Mouse (Mus musculus) heart, adult 9 months (tissue): ENCODE measurements around the gene Prkg1.
A peak's percentile ranks its signal among the peaks of the same experiment; 100 is the strongest.

Source experiments
- DNase-seq, 2 experiments: peaks; one replicate each; pipeline ENCODE4 v3.0.0; 2022; ENCODE audit warnings: low spot score in 2 of 2

Gene Prkg1

GRCm38 (mm10) chr19:30861441-30861840 is 903.4 kb downstream of the Prkg1 start:
- DNase-seq = no peak

- no peak for DNase-seq
Observed at GRCm38 (mm10) chr19:30851023-30851422, 913.8 kb downstream of the Prkg1 start.

GRCm38 (mm10) chr19:30844916-30845315 is 919.9 kb downstream of the Prkg1 start:
- no peak for DNase-seq

DNA sequence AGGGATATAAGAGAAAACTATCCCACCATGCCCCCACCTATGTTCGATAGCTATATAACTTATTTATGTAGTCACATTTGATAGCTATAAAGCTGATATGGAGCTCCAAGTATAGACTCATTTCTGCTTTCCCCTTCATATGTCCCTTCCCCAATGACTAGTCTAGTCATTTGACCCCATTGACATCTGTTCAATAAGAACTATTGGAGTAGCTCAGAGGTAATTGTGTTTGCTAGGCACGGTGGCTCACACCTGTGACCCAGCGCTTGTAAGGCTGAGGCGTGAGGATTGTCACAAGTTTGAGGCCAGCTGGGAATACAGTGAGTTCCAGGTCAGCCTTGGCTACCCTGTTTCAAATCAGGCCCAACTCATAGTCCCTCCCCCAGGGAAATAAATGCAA is 921.2 kb downstream of the Prkg1 start:
- DNase-seq = no peak

DNA sequence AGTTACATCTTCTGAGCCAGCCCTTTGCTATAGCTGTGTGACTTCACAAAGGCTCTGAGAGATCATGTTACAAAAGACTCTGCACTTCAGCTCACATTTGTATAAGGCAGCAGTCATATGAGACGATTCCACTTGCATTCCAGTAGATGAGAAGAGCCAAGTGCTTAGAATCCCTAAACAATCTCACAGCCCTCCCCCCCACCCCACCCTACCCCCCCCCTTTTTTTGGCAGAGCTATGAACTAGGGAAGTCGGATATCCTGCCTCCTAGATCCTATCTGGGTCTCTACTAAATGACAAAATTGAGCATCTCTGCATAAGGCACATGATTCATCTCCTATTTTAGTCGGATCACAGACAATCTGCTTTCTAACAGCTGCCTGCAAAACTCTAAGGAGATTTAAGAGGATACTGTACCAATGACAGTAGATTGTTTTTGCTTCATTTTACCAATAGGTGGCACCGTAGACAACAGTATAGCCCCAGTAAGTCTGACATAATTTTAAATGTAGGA is 921.7 kb downstream of the Prkg1 start:
- peak; percentile 20 to 40 for DNase-seq

GRCm38 (mm10) chr19:30842640-30843039 is 922.2 kb downstream of the Prkg1 start:
- no peak for DNase-seq

GRCm38 (mm10) chr19:30833045-30833651 is 931.7 kb downstream of the Prkg1 start:
- no peak for DNase-seq

DNA sequence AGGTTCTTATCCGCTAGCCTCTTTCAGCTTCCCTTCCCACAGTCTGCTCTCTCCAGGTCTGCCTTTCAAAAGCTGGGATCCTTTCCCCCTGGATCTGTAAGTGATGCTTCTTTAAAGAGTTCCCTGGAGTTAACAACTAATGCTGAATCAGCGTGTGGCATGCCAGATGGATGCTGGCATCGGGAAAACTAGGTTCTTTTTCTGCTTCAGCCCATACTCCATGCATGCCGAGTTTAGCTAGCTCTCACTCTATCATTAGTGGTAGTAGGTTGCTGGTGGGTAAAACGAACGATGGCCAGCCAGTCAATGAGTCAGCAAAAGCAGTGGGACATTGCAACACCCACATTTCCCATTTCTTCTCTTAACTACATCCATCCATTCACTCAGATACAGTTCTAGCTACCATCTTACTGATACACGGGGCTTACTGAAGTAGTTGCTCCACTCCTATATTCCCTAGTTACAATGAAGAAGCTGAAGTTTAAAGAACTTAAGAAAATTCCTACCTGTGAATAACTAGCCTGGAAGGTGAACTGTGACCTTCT is 935.5 kb downstream of the Prkg1 start:
- no peak for DNase-seq

GRCm38 (mm10) chr19:30827820-30828219 is 937.0 kb downstream of the Prkg1 start:
- DNase-seq = no peak

- peak; percentile 3 to 45 for DNase-seq
Observed at GRCm38 (mm10) chr19:30826106-30826505, 938.7 kb downstream of the Prkg1 start.

GRCm38 (mm10) chr19:30815661-30816060 is 949.2 kb downstream of the Prkg1 start:
- no peak for DNase-seq

DNA sequence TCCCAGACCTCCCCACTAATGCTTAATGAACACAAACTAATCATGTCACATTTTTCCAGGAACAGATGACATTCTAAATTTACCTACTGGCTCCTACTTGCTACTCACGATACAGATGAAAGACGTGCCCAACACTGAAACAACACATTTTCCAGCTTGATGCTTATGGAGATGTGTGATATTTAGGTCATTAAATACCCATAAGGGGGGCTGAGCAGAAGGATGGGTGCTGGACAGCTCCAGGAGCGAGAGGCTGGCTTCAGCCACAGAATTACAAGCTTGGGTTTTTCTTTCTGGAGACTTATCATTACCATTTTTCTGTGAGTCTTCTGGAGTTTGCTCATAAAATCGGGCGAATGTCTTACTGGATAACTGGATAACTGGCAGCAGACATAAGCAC is 958.6 kb downstream of the Prkg1 start:
- no peak for DNase-seq

GRCm38 (mm10) chr19:30780803-30781202 is 984.0 kb downstream of the Prkg1 start:
- no peak for DNase-seq

DNA sequence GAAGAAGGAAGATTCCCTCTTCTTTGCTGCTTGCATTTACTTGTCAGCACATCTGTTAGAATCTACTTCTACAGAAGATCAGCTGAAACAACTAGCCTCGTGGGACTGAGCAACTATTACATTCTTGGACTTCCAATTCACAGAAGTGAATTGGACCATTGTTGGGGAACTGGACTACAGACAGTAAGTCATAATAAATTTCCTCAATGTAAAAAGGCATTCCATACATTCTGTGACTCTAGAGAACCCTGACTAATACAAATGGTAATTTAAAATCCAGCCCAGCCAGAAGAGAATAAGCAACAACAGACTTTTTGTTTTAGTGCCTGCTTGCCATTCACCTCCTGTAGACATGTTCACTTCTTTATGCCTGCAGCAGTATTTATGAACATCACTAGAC is 996.5 kb downstream of the Prkg1 start:
- no peak for DNase-seq

DNA sequence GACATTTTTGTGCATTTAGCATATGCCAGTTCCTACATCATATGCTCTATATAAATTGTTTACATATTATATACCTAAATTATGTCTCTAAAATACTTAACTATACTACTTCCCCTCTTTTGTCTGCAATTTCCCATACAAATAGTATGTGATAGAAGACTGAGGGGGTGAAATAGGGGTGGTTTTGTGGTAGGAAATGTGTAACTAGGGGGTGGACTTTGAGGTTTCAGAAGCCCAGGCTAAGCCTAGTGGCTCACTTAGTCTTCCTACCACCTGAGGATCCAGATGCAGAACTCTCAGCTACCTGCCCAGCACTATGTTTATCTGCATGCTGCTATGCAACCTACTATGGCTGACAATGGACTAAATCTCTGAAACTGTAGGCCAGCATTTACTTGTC is 1020.4 kb downstream of the Prkg1 start:
- DNase-seq = no peak

DNA sequence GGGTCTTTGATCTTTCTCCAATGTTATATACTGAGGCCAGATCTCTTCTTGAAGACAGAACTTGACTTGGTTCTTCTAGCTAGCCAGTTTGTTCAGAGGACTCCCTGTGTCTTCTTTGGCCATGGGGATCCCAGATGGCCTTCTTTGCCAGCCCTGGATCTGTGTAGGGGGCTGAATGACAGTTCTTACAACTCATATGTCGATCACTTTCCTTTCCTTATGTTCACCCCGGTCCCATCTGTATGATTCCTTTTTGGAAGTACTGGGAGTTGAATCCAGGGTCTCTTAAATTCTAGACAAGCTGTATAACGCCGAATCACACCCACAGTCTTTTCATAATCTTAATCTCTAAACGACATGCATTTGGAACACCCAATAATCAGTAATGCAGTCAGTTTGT is 1065.7 kb downstream of the Prkg1 start:
- no peak for DNase-seq

DNA sequence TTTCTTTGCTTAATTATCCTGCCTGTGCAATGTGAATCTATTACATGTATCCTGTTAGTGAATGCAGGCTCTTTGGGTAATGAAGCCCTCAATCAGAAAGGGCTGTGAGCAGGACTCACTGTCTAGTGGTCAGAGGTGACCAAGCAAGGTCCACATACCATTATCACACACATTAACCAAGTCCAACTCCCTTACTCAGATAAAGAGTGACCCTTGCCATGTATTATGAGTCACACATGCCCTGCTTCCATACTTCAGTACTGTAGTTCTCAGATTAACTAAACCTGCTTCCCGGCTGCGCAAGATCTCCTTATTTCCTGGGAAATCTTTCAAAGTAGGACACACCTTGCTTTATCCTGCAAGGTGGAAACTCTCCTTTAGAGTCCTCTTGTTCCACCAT is 1073.6 kb downstream of the Prkg1 start:
- DNase-seq = no peak

GRCm38 (mm10) chr19:30690691-30691090 is 1074.1 kb downstream of the Prkg1 start:
- DNase-seq = no peak

DNA sequence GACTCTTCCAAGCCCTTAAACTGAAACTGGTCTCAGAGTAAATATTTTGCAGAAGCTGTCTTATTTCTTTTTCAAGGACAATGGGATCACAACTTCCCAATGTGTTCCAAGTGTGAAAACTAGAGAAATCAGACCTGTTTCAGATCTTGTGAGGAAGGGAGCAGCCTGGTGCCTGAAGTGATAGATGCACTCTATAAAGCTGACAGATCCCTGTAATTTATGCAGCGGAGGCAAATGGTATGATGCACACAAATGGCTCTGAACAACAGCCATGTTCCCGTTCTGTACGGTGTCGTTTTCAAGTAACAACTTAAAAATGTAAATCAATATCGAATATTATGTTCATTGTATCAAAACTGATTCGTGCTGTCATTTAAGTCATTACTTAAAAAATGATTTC is 1076.9 kb downstream of the Prkg1 start:
- no peak for DNase-seq

DNA sequence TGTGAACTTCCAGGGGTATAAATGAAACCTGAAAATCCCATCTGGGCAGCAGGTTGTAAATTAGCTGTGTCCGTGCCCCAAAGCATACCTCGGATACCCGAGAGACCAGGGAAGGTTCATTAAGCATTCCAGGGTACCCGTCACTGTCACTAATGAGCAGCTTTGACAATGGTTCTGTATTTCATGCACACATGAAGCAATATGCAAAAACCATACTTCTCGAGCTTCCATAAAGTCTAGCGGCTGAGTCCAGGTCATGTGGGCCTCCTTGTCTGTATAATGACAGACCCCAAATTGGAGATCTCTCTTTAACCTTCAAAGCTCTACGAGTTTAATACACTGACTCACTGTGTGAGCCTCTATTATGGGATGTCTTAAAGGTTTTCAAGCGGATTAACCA is 1088.5 kb downstream of the Prkg1 start:
- DNase-seq = no peak

- DNase-seq = peak; percentile 19 to 40
Observed at GRCm38 (mm10) chr19:30664269-30664668, 1100.6 kb downstream of the Prkg1 start.

DNA sequence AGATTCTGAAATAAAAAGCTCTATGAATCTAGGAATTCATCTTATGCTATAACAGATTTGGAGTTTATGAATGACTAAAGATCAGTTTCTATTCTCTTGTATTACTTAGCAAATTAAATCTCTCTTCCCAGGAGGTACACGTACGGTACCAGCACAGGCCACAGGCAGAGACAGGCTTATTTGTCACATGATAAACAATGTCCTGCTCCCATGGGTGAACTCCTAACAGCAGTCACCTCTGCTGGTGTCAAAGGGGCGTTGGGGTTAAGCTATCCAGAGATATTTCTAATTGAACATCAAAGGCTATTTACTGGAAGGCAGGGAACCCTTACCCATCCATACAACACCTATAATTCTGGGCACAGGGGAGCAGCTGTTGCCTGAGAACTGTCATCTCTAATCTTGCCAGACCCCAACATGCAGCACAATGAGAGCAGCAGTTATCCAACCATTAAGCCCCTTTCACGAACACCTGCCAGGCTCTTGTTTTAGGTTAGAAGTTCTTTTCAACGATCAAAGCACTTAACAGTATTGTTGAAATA is 1122.1 kb downstream of the Prkg1 start:
- no peak for DNase-seq

GRCm38 (mm10) chr19:30637471-30637870 is 1127.4 kb downstream of the Prkg1 start:
- DNase-seq = no peak

DNA sequence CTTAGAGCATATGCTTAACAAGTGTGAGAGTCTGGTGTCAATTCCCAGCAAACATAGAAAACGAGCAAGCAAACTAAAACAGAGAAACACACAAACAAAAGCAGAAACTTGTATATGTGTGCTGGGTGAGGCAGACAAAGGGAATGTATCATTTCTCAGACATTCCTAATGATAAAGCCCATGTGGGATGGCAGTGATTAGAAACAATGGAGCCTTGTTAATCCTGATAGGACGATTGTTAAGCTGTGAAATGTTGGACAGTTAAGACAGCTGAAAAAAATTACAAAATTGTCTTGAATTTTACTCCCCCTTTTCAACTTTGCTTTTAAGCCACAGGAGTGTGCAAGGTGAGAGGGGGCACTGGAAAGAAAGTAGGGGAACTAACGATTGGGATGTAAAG is 1133.8 kb downstream of the Prkg1 start:
- DNase-seq = no peak
